Comparison of ENCODE assay signal across 13 mouse cellular contexts in genomic region chr8:109760221-109760620, GRCm38 (mm10). TPM values are rescaled to one million over a fixed set of nuclear protein-coding genes. Genes with fewer than 3 reads are reported as not detected.
DNase-seq lines count a peak whose midpoint lies in the region; ATAC-seq lines count a peak whose summit lies in the region.
"Had no signal": no experiment of that assay in that cellular context is flagged by ENCODE, and none has a peak within 500 bp of the region (broad histone marks: within the 10 kb centered on the region; RNA-seq: fewer than 3 reads in every experiment).

No protein-coding gene starts in this region.

- 60% methylated on average over 1 of the region's 1 CpGs for WGBS in kidney, embryonic 16.5 days

- H3K9ac ChIP-seq in kidney, embryonic 16.5 days (replicated peaks; ENCODE audit: low read length): no peak overlapping the region
- H3K9ac ChIP-seq: hindbrain, embryonic 12.5 days; liver, embryonic 13.5 days had no signal

- H3K4me3 ChIP-seq in kidney, embryonic 16.5 days (ENCODE audit: low read length): no peak overlapping the region
- H3K4me3 ChIP-seq: hindbrain, embryonic 12.5 days; liver, embryonic 13.5 days had no signal

- H3K9me3 ChIP-seq in kidney, embryonic 16.5 days (ENCODE audit: low read length): peaks cover 8% of the 10 kb centered on the region; the same call in 1 of the 2 replicates

- no peaks in the 10 kb centered on the region for H3K4me1 ChIP-seq in kidney, embryonic 16.5 days (ENCODE audit: insufficient read depth, low read length)
- H3K4me1 ChIP-seq: hindbrain, embryonic 12.5 days; liver, embryonic 13.5 days had no signal

- H3K27me3 ChIP-seq in kidney, embryonic 16.5 days (ENCODE audit: insufficient read depth, low read length): no peaks in the 10 kb centered on the region
- H3K27me3 ChIP-seq: hindbrain, embryonic 12.5 days; liver, embryonic 13.5 days had no signal

- no peak overlapping the region for H3K4me2 ChIP-seq in kidney, embryonic 16.5 days (replicated peaks; ENCODE audit: low read depth, low read length)
- H3K4me2 ChIP-seq: hindbrain, embryonic 12.5 days; liver, embryonic 13.5 days had no signal

- peak; percentile 40 for DNase-seq in kidney, adult 11 months
- DNase-seq in lung, postnatal 36 days: peak; percentile 24
- DNase-seq in lung, postnatal 14 days: no peak
- peak; percentile 69 for DNase-seq in adrenal gland, postnatal 14 days
- DNase-seq in natural killer cell, adult 2 months (ENCODE audit: low spot score in 2 of 2): no peak
- DNase-seq in gastrocnemius, adult 18-20 months (ENCODE audit: low spot score): no peak
- DNase-seq: cerebellum, adult 8-10 months; liver, embryonic 13.5 days had no signal

- no peaks in the 10 kb centered on the region for H3K36me3 ChIP-seq in kidney, embryonic 16.5 days (ENCODE audit: insufficient read depth, low read length)
- H3K36me3 ChIP-seq: hindbrain, embryonic 12.5 days; liver, embryonic 13.5 days had no signal

- no peak overlapping the region for H3K27ac ChIP-seq in kidney, embryonic 16.5 days (ENCODE audit: low read length)
- H3K27ac ChIP-seq: hindbrain, embryonic 12.5 days; liver, embryonic 13.5 days had no signal

- no peak for ATAC-seq in kidney, embryonic 16.5 days (ENCODE audit: low FRiP score, low TSS enrichment)
- ATAC-seq: CD4-positive, CD25-positive, alpha-beta regulatory T cell, adult 4 months; intestine, embryonic 16.5 days; midbrain, embryonic 16.5 days had no signal

RNA-seq across cellular contexts. Expression of gene Ap1g1, which starts 18.1 kb away (rescaled TPM):
- 46.6 and 53.6 TPM in 2 replicates for polyA plus RNA-seq in kidney, embryonic 16.5 days (2015; fragmentation: Nextera tagmentation; extraction: Ambion mirVana)
- 80.0 and 81.2 TPM in 2 replicates for total RNA-seq in adrenal gland, postnatal 14 days (2021)
- total RNA-seq in gastrocnemius, adult 18-20 months (2021): 10 to 100 TPM; 28.2 to 37.0 TPM

RNA-seq across cellular contexts. Expression of gene Atxn1l, which starts 22.7 kb away (rescaled TPM):
- polyA plus RNA-seq in kidney, embryonic 16.5 days (2015; fragmentation: Nextera tagmentation; extraction: Ambion mirVana): 7.5 and 9.3 TPM in 2 replicates
- total RNA-seq in adrenal gland, postnatal 14 days (2021): 41.2 and 47.6 TPM in 2 replicates
- total RNA-seq in gastrocnemius, adult 18-20 months (2021): 10 to 100 TPM; 21.8 to 23.4 TPM

RNA-seq across cellular contexts. Expression of gene Zfp821, which starts 54.9 kb away (rescaled TPM):
- 25.1 and 28.5 TPM in 2 replicates for polyA plus RNA-seq in kidney, embryonic 16.5 days (2015; fragmentation: Nextera tagmentation; extraction: Ambion mirVana)
- 10.9 and 13.4 TPM in 2 replicates for total RNA-seq in adrenal gland, postnatal 14 days (2021)
- total RNA-seq in gastrocnemius, adult 18-20 months (2021): 1 to 10 TPM; 3.6 to 5.6 TPM

Comparison
In these comparisons a context has a peak if more than half of its experiments do, and no peak if none do; other contexts are left out.
1. DNase-seq: peak in kidney, adult 11 months (single experiment), lung, postnatal 36 days (single experiment) and adrenal gland, postnatal 14 days (single experiment); none in lung, postnatal 14 days (single experiment), natural killer cell, adult 2 months (0 of 2) and gastrocnemius, adult 18-20 months (single experiment).